Mouse (Mus musculus): ENCODE results near the gene Tmub2.

- TF ChIP-seq CTCF (IDR thresholded peaks at IDR 0.05; ENCODE audit: low read depth), result no peak
- TF ChIP-seq EP300 (IDR thresholded peaks at IDR 0.05; ENCODE audit: low read depth), result no peak
Measured at GRCm38 (mm10) chr11:102249351-102250090, 35.2 kb upstream of the Tmub2 start.
